Mouse (Mus musculus) heart, embryonic 15.5 days (tissue): ENCODE measurements at regions not wholly inside any gene's neighbourhood (a gene's known extent, or its start where the extent isn't known, plus 50 kb on each side); places are given as distances from the start of the nearest gene placed in this dataset.
"Not testable (repeated sequence)": the region's sequence is repeated elsewhere in the genome, so short reads cannot be mapped to it uniquely, and the experiment has no call there.

Experiments
- ATAC-seq: fragments of 200-750 bp; cut with Nextera tagmentation; replicated peaks from 2 replicates; pipeline ENCODE4 v1.8.0; 2017; ENCODE audit warnings: low read depth, moderate TSS enrichment; ENCODE audit not compliant: insufficient number of reproducible peaks, insufficient read depth, low FRiP score
- H3K27ac ChIP-seq: fragments of 300-500 bp; sonication (generic); 2 replicates; pipeline ENCODE4 v1.5.1; 2015; ENCODE audit warnings: mild to moderate bottlenecking, inconsistent platforms
- H3K27me3 ChIP-seq: fragments of 300-500 bp; sonication (generic); 2 replicates; pipeline ENCODE4 v1.6.1; 2015; ENCODE audit warnings: inconsistent platforms
- H3K36me3 ChIP-seq: fragments of 300-500 bp; sonication (generic); 2 replicates; pipeline ENCODE4 v1.6.1; 2015; ENCODE audit warnings: mild to moderate bottlenecking, inconsistent platforms
- H3K4me1 ChIP-seq: fragments of 300-500 bp; sonication (generic); replicated peaks from 2 replicates; pipeline ENCODE4 v1.6.1; 2015; ENCODE audit warnings: inconsistent platforms
- H3K4me2 ChIP-seq: fragments of 300-500 bp; sonication (generic); 2 replicates; pipeline ENCODE4 v1.6.1; 2015; ENCODE audit warnings: inconsistent platforms, mild to moderate bottlenecking, moderate library complexity
- H3K4me3 ChIP-seq: fragments of 300-500 bp; sonication (generic); 2 replicates; pipeline ENCODE4 v1.5.1; 2015; ENCODE audit warnings: mild to moderate bottlenecking, inconsistent platforms
- H3K9ac ChIP-seq: fragments of 300-500 bp; sonication (generic); 2 replicates; pipeline ENCODE4 v1.6.1; 2015; ENCODE audit warnings: mild to moderate bottlenecking, inconsistent platforms
- H3K9me3 ChIP-seq: fragments of 300-500 bp; sonication (generic); replicated peaks from 2 replicates; pipeline ENCODE4 v1.6.1; 2016; ENCODE audit warnings: inconsistent platforms
- WGBS: fragments of 180-500 bp; shearing (Covaris S2); methylation state at CpG from one replicate; pipeline ENCODE4 v1.1.7; 2015; ENCODE audit warnings: mixed read lengths; 5-methylcytosine and 5-hydroxymethylcytosine counted together

DNA sequence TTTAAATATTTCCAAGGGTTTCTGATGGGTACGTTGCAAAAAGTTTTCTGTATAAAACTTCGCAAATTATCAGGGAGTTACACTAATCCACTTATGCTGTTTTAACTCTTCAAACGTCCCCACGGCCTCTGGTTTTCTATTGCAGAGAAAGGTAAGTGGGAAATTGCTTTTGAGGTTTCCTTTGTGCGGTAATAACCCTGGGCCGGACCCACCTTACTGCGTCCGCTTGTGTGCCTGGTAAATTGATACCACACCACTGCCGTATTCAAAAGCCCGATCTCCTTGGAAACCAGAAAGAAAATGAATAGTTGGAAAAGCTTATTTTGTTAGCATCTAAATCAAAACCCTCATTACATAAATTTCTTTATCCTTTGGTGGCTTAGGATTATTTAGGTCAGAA lies 167.0 kb upstream of the Kit start:
- H3K4me3 ChIP-seq: no peak overlapping the region
- H3K4me1 ChIP-seq: no peaks in the 10 kb centered on the region
- no peak overlapping the region for H3K27ac ChIP-seq
- no peaks in the 10 kb centered on the region for H3K9me3 ChIP-seq
- H3K27me3 ChIP-seq: no peaks in the 10 kb centered on the region
- H3K4me2 ChIP-seq: no peak overlapping the region
- no peak overlapping the region for H3K9ac ChIP-seq
- no peak for ATAC-seq
- 82% methylated on average over 10 of the region's 10 CpGs for WGBS
- H3K36me3 ChIP-seq: no peaks in the 10 kb centered on the region

DNA sequence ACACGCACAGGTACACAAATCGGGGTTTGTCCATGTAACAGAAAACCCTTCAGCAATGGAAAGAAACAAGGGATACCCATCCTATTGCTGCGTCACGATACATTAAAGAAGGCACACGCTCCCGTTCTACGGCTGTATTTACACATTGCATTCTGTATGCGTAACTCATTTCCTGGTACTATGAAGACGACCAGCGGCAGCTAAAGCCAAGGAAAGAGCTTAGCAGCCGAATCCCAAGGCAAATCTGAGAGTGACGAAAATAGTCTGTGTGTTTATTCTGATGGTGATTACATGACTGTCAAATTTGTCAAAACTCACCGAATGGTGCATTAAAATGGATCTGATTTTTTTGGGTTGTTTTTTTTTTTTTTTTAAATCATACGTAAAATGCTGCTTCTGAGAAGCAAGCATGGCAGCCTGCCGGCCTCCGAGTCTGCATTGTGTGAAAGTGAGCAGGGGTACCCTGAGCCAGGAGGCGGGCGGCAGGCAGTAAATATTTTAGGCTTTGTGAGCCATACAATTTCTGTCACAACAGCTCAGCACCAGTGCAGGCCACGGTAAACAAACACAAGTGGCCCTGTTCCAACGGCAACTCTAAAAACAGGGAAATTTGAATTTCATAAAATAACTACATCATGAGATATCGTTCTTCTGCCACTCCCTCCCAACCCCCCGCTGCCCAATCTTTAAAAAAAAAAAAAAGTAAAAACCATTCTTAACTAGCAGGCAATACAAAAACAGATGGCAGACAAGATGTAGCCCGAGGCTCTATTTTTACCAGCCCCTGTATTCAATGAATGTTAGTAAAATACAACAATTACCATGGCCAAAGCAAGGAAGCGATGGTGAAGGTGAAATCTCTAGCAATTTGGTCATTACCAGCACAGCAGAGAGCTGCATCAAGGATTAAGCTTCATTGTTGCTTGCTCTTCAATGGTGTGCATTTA lies 164.2 kb upstream of the Kit start:
- ATAC-seq: no peak
- H3K9me3 ChIP-seq: no peaks in the 10 kb centered on the region
- H3K27ac ChIP-seq: no peak overlapping the region
- 83% methylated on average over 24 of the region's 24 CpGs for WGBS
- H3K4me2 ChIP-seq: no peak overlapping the region
- no peak overlapping the region for H3K4me3 ChIP-seq
- no peaks in the 10 kb centered on the region for H3K4me1 ChIP-seq
- H3K36me3 ChIP-seq: no peaks in the 10 kb centered on the region
- H3K9ac ChIP-seq: no peak overlapping the region
- no peaks in the 10 kb centered on the region for H3K27me3 ChIP-seq

DNA sequence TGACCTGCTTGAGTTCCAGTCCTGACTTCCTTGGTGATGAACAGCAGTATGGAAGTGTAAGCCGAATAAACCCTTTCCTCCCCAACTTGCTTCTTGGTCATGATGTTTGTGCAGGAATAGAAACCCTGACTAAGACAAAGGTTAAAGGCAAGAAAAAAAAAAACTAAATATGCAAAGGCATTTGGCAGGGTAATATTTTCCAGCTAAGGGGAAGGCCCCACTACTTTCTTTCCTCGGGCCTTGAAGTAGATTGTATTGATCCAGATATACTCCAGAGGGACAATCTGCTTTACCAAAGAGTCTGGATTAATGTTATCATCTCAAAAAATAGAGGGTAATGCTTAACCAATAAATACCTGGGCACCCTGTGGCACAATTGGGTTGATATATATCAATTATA lies 155.4 kb upstream of the Kit start:
- H3K36me3 ChIP-seq, H3K27ac ChIP-seq, ATAC-seq, H3K27me3 ChIP-seq, H3K4me2 ChIP-seq, H3K4me3 ChIP-seq, H3K9me3 ChIP-seq, H3K4me1 ChIP-seq, H3K9ac ChIP-seq: not testable (repeated sequence)
- 81% methylated on average over 2 of the region's 2 CpGs for WGBS

DNA sequence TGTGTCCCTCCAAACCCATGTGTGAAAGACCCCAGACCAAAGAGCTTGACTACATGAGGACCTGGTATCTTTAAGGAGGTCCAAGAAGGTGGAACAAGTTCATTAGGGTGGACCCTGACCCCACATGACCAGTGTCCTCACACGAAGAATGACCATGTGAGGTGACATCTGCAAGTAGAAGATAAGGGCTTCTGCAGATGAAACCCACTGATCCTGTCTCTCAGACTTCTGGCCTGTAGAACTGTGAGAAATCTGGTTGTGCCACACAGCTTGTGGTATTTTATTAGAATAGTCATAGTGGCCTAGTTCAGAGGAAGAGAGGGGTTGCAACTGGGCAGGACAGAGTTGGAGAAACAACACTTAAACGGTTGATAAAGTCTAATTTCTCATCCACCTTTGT lies 141.8 kb upstream of the Kit start:
- no peaks in the 10 kb centered on the region for H3K27me3 ChIP-seq
- ATAC-seq: no peak
- no peak overlapping the region for H3K4me3 ChIP-seq
- H3K27ac ChIP-seq: no peak overlapping the region
- H3K4me2 ChIP-seq: no peak overlapping the region
- no peaks in the 10 kb centered on the region for H3K9me3 ChIP-seq
- 66% methylated on average over 2 of the region's 2 CpGs for WGBS
- no peaks in the 10 kb centered on the region for H3K36me3 ChIP-seq
- no peaks in the 10 kb centered on the region for H3K4me1 ChIP-seq
- H3K9ac ChIP-seq: no peak overlapping the region

DNA sequence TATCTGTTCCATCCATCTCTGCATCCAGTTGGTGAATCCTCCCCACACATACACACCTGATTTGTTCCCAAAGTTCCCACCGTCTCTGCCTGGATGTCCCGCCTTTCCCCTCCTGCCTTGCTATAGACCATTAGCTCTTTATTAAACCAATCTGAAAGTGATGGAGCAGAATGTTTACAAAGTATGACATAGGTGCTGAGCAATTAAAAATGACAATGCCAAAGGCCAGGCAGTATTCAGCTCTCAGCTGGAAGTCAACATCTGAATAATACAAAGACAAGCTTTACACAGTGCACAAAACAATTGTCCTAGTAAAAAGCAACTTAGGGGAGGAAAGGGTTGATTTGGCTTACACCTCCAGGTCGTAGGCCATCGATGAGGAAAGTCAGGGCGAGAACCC lies 136.8 kb upstream of the Kit start:
- no peak overlapping the region for H3K4me2 ChIP-seq
- no peaks in the 10 kb centered on the region for H3K27me3 ChIP-seq
- no peaks in the 10 kb centered on the region for H3K36me3 ChIP-seq
- H3K9ac ChIP-seq: no peak overlapping the region
- H3K9me3 ChIP-seq: no peaks in the 10 kb centered on the region
- no peak for ATAC-seq
- 75% methylated on average over 5 of the region's 5 CpGs for WGBS
- H3K4me3 ChIP-seq: no peak overlapping the region
- H3K27ac ChIP-seq: no peak overlapping the region
- no peaks in the 10 kb centered on the region for H3K4me1 ChIP-seq

DNA sequence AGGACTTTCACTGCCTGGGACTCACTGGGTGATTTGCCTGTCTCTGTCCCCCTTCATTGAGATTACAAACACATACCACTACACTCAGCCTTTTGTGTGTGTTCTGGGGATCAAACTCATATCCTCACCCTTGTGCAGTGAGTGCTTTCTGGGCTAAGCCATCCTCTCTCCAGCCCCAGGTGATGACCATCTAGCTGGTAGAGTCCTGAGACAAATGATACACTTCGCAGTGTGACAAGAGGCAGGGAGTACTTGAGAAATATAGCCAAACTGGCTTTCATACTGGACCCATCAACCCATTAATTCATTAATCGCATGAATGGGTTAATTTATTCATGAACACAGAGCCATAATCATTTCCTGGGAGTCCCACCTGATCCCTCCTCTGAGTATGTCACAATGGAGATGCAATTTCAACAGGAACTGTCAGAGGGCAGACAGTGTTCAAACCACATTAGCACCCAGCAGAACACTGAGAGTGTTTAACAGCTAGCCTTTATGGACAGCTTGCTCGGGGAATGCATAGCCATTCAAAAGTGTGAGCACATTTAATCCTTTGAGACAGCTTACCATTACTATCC lies 130.6 kb upstream of the Kit start:
- ATAC-seq: no peak
- no peaks in the 10 kb centered on the region for H3K36me3 ChIP-seq
- H3K4me2 ChIP-seq: no peak overlapping the region
- no peaks in the 10 kb centered on the region for H3K4me1 ChIP-seq
- H3K9me3 ChIP-seq: no peaks in the 10 kb centered on the region
- 81% methylated on average over 3 of the region's 3 CpGs for WGBS
- no peak overlapping the region for H3K9ac ChIP-seq
- H3K27ac ChIP-seq: no peak overlapping the region
- H3K4me3 ChIP-seq: no peak overlapping the region
- H3K27me3 ChIP-seq: no peaks in the 10 kb centered on the region

DNA sequence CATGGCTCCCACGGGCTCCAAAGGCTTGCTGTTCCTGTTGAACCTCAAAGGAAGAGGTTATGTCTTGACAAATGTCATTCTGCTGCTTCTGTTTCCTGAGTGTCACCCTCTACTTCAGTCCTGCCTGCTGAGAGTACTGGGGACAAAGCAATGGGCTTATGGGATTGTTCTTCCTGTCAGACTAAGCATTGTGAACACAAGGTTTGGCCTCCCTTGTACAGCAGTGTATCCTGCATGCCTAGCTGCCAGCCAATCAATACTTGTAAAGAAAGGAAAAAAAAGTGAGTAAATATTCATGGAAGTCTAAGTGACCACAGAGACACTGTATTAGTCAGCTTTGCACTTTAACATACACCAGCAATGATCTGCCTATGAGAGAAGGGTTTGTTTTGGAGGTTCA lies 128.3 kb upstream of the Kit start:
- no peak overlapping the region for H3K27ac ChIP-seq
- H3K4me2 ChIP-seq: no peak overlapping the region
- H3K27me3 ChIP-seq: 0 out of 2 replicates have a peak, but pooled peaks cover 5% of the 10 kb centered on the region
- H3K9me3 ChIP-seq: no peaks in the 10 kb centered on the region
- ATAC-seq: no peak
- H3K4me1 ChIP-seq: 0 out of 2 replicates have a peak, but pooled peaks cover 3% of the 10 kb centered on the region
- H3K36me3 ChIP-seq: no peaks in the 10 kb centered on the region
- no peak overlapping the region for H3K4me3 ChIP-seq
- no peak overlapping the region for H3K9ac ChIP-seq
- WGBS: 44% methylated on average over 1 of the region's 1 CpGs

DNA sequence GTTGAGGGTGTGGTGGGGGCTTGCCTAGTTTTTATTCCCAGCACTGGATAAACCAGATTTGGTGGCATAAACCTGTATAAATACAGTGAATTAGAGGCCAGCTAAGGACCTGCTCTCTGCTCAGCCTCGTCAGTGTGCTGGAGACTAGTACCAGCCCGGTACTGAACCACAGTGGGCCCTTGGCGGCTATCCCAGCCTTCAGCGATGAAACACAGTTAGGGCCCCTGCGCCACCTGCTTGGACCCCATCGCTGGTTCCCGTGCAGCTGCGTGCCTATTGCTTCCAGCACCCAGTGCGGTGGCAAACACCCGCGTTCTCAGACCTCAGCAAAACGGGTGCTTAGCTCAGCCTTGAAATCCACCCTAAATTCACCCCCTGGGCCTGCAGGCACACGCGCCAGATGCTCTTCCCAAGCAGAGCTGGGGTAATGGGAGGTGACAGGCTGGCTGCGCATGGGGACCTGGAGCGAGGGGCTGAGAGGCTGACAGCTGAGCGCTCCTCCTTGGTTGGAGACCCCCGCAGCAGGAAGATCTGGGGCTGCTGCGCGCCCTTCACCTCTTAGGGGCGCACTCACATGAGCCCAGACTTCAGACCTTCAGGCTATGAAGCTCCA lies 124.7 kb upstream of the Kit start:
- 0 out of 2 replicates have a peak, but pooled peaks cover 3% of the 10 kb centered on the region for H3K4me1 ChIP-seq
- H3K9ac ChIP-seq: no peak overlapping the region
- no peak overlapping the region for H3K27ac ChIP-seq
- no peak overlapping the region for H3K4me3 ChIP-seq
- H3K27me3 ChIP-seq: 0 out of 2 replicates have a peak, but pooled peaks cover 5% of the 10 kb centered on the region
- H3K36me3 ChIP-seq: no peaks in the 10 kb centered on the region
- no peak for ATAC-seq
- WGBS: 55% methylated on average over 21 of the region's 21 CpGs
- 0 out of 2 replicates have a peak overlapping the region, but pooled peaks have one; percentile 21 for H3K4me2 ChIP-seq
- no peaks in the 10 kb centered on the region for H3K9me3 ChIP-seq

DNA sequence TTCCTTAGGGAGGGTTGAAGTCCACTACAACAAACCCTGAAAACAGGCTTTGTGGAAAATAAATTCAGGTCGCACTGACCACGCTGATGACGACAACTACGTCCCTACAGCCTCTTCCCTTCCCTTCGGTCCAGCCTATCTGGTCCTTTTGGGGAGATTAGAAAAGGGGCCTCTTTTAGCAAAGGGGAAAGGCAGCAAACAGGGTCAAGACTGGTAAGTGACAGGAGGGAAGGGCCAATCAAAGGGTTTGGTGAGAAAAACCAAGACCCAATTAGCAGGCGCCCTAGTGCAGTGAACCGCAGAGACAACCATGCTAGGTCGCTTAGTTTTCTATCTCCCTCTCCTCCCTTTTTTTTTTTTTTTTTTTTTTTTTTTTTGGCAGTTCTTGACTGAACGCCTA lies 124.2 kb upstream of the Kit start:
- Histone ChIP-seq H3K27me3 (0 out of 2 replicates have a peak, but pooled peaks cover 5% of the 10 kb centered on the region), H3K36me3 (no peaks in the 10 kb centered on the region), H3K4me3 (no peak overlapping the region), H3K4me1 (0 out of 2 replicates have a peak, but pooled peaks cover 3% of the 10 kb centered on the region), H3K9ac (no peak overlapping the region), H3K9me3 (no peaks in the 10 kb centered on the region), H3K27ac (no peak overlapping the region), H3K4me2 (0 out of 2 replicates have a peak overlapping the region, but pooled peaks have one; percentile 21)
- ATAC-seq: no peak
- 50% methylated on average over 9 of the region's 9 CpGs for WGBS

DNA sequence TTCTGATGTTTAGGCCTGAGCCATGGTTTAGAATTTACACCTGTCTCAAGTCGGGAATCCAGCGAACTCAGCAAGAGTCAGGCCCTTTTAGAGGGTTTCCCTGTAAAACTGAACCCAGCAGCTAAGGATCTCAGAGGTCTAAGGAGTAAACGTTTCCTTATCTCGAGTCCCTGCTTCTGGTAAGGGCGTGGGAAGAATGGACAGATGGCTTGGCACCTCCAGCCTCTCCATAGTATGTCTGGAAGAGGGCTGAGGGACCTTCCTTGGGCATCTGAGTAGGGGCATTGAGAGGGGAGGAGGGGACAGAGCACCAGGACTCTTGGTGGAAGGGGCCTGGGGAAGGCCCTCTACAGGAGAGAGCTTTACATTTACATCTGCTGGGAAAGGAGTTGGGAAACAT lies 123.6 kb upstream of the Kit start:
- Histone ChIP-seq H3K4me1 (0 out of 2 replicates have a peak, but pooled peaks cover 3% of the 10 kb centered on the region), H3K4me3 (no peak overlapping the region), H3K36me3 (no peaks in the 10 kb centered on the region), H3K27me3 (0 out of 2 replicates have a peak, but pooled peaks cover 5% of the 10 kb centered on the region), H3K9ac (no peak overlapping the region), H3K9me3 (no peaks in the 10 kb centered on the region), H3K27ac (no peak overlapping the region), H3K4me2 (no peak overlapping the region)
- WGBS: 46% methylated on average over 5 of the region's 5 CpGs
- ATAC-seq: no peak

DNA sequence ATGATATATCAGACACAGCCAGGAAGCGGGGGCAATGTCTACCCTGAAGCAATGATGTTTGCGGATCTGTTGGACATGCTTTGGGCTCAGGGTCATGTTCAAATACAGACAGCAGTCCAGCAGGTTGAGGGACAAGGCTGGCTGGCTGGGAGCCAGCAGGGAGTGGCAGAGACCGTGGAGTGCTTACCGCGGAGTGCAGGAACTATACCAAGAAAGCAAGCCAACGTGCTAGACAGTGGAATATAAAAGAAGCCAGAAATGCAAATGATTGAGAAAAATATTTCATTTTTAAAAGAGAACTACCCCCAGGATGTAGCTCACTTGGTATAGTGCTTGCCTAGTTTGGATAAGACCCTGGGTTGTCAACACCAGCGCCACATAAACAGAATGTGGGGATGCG lies 123.0 kb upstream of the Kit start:
- Histone ChIP-seq H3K4me3 (no peak overlapping the region), H3K36me3 (no peaks in the 10 kb centered on the region), H3K4me1 (0 out of 2 replicates have a peak, but pooled peaks cover 3% of the 10 kb centered on the region), H3K9ac (no peak overlapping the region), H3K27ac (no peak overlapping the region), H3K27me3 (0 out of 2 replicates have a peak, but pooled peaks cover 5% of the 10 kb centered on the region), H3K9me3 (no peaks in the 10 kb centered on the region), H3K4me2 (no peak overlapping the region)
- WGBS: 56% methylated on average over 8 of the region's 8 CpGs
- ATAC-seq: no peak
